Mouse (Mus musculus) limb, embryonic 10.5 days (tissue): ENCODE data around the gene Pptc7. TPM values are rescaled to one million over a fixed set of nuclear protein-coding genes. Genes with fewer than 3 reads are reported as not detected.

ENCODE experiments used
- polyA plus RNA-seq: library from polyadenylated mRNA; unstranded; fragments of >200 nt; fragmentation: Nextera tagmentation; extraction: Ambion mirVana; gene quantifications from 2 replicates; pipeline ENCODE4 v1.2.1, GENCODE M21; 2016

Pptc7 gene
- polyA plus RNA-seq, 1 experiment from 2014 or later = 9.7 TPM

Other genes with a start within 250 kb of the Pptc7 start
- 2.9 and 4.4 TPM in 2 replicates for gene Cux2, start 234.3 kb upstream of the Pptc7 start, polyA plus RNA-seq
- 3.1 TPM in 2 replicates for gene Myl2, start 183.4 kb upstream of the Pptc7 start, polyA plus RNA-seq
- not detected in 2 replicates for gene Ccdc63, start 143.5 kb upstream of the Pptc7 start, polyA plus RNA-seq
- gene Ppp1cc, start 126.1 kb upstream of the Pptc7 start, polyA plus RNA-seq = 373 and 383 TPM in 2 replicates
- gene Hvcn1, start 77.6 kb upstream of the Pptc7 start, polyA plus RNA-seq = 9.6 and 11.8 TPM in 2 replicates
- gene Tctn1, start 19.9 kb upstream of the Pptc7 start, polyA plus RNA-seq = 4.4 and 4.9 TPM in 2 replicates
- gene Rad9b, start 69.9 kb downstream of the Pptc7 start, polyA plus RNA-seq = 8.2 and 11.7 TPM in 2 replicates
- gene Vps29, start 70.0 kb downstream of the Pptc7 start, polyA plus RNA-seq = 191 and 204 TPM in 2 replicates
- 102 and 103 TPM in 2 replicates for gene Gpn3, start 87.5 kb downstream of the Pptc7 start, polyA plus RNA-seq
- gene Fam216a, start 88.0 kb downstream of the Pptc7 start, polyA plus RNA-seq = 83.6 and 90.4 TPM in 2 replicates
- 80.5 and 86.6 TPM in 2 replicates for gene Arpc3, start 107.5 kb downstream of the Pptc7 start, polyA plus RNA-seq
- 60.4 and 66.8 TPM in 2 replicates for gene Anapc7, start 137.3 kb downstream of the Pptc7 start, polyA plus RNA-seq
- 39.0 and 42.9 TPM in 2 replicates for gene Atp2a2, start 217.9 kb downstream of the Pptc7 start, polyA plus RNA-seq